Mouse (Mus musculus) embryonic facial prominence, embryonic 10.5 days (tissue): ENCODE data around the gene Cradd. TPM values are rescaled to one million over a fixed set of nuclear protein-coding genes. Genes with fewer than 3 reads are reported as not detected.
A peak's percentile ranks its signal among the peaks of the same experiment; 100 is the strongest.

Source experiments
- DNase-seq: peaks from one replicate; pipeline ENCODE4 v3.0.0-alpha.2; 2017; ENCODE audit warnings: low spot score
- H3K27ac ChIP-seq: fragments of 300-500 bp; sonication (generic); replicated peaks from 2 replicates; pipeline ENCODE4 v1.5.1; 2016; ENCODE audit warnings: mild to moderate bottlenecking
- H3K27me3 ChIP-seq: fragments of 300-500 bp; sonication (generic); replicated peaks from 2 replicates; pipeline ENCODE4 v1.6.1; 2016; ENCODE audit warnings: low read depth, mild to moderate bottlenecking; ENCODE audit not compliant: poor library complexity, severe bottlenecking
- H3K36me3 ChIP-seq: fragments of 300-500 bp; sonication (generic); replicated peaks from 2 replicates; pipeline ENCODE4 v1.6.1; 2016; ENCODE audit warnings: mild to moderate bottlenecking, moderate library complexity
- H3K4me1 ChIP-seq: fragments of 300-500 bp; sonication (generic); 2 replicates; pipeline ENCODE4 v1.6.1; 2016
- H3K4me3 ChIP-seq: fragments of 300-500 bp; sonication (generic); 2 replicates; pipeline ENCODE4 v1.5.1; 2016; ENCODE audit warnings: mild to moderate bottlenecking, moderate library complexity
- H3K9me3 ChIP-seq: fragments of 300-500 bp; sonication (generic); 2 replicates; pipeline ENCODE4 v1.6.1; 2016; ENCODE audit warnings: mild to moderate bottlenecking
- WGBS: fragments of 180-500 bp; shearing (Covaris S2); methylation state at CpG from one replicate; pipeline ENCODE4 v1.1.7; 2016; 5-methylcytosine and 5-hydroxymethylcytosine counted together
- polyA plus RNA-seq: library from polyadenylated mRNA; unstranded; fragments of >200 nt; fragmentation: Nextera tagmentation; extraction: Ambion mirVana; gene quantifications from 2 replicates; pipeline ENCODE4 v1.2.1, GENCODE M21; 2016

Gene Cradd
- polyA plus RNA-seq, 1 experiment from 2014 or later, result 13.5 TPM

DNA sequence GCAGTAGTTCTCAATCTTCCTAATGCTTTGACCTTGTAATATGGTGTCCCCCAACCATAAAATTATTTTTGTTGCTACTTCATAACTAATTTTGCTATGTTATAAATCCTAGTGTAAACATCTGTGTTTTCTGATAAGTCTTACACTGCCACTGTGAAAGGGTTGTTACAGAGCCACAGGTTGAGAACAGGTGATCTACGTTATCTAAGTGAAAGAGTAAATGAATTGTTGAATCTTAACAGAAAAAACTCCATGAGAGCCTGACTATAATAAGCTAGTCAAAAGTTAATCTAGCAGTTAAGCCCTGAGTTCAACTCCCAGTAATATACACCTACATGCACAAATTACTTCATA, 322 bp upstream of the Cradd start:
- WGBS, result 40% methylated on average over 1 of the region's 1 CpGs
- H3K36me3 ChIP-seq, result no peaks in the 10 kb centered on the region
- H3K9me3 ChIP-seq, result no peaks in the 10 kb centered on the region
- H3K4me3 ChIP-seq, result peak overlapping the region; percentile 75; the same call in 1 of the 2 replicates
- H3K27ac ChIP-seq, result no peak overlapping the region
- no peaks in the 10 kb centered on the region for H3K27me3 ChIP-seq
- no peak for DNase-seq
- peaks cover 17% of the 10 kb centered on the region for H3K4me1 ChIP-seq

DNA sequence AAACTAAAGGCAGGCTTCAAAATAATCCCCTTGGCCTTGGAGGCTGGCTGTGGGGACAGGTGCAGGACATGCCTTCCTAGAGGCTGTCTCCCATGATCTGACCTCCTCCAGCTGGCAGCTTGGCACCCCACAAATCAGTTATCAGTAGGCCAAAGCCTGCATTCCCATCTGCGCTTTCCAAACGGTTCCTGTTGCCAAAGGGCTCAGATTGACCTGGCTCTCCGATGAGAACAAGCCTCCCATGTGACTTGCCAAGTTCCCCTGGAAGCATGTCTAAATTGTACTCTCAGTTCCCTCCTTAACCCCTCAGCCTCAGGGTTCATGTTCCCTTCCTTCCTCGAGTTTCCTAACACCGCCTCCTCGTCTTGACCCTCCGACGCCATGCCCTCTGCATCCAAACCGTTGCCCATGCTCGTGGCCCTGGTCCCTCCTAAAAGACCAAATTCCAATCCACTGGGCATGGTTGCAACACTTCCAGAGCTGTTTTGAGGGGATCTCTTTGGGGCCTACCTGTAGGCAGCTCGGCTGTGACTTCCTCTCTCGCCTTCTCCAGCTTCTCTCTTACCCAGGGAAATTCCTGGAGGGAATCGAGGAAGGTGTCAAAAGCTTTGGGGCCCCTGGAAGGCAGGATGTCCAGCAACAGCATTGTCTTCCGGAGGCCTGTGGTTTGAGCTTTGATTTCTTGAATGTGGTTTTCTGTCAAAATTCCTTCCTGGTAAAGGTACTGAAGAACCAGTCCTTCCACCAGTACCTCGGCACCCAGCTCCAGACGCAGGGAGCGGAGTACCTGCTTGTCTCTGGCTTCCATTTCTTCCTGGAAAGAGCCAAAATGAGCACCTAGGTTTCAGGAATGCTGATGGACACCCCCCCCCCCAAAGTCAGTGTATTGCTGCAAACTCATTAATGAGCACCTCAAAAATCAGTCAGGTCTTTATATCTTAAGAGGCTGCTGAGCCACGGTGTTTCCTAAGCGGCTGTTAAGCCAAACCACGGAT, 1.6 kb downstream of the Cradd start:
- Histone ChIP-seq H3K4me3 (peak overlapping the region; percentile 75), H3K4me1 (peaks cover 21% of the 10 kb centered on the region), H3K9me3 (no peaks in the 10 kb centered on the region), H3K36me3 (no peaks in the 10 kb centered on the region), H3K27me3 (no peaks in the 10 kb centered on the region), H3K27ac (peak overlapping the region; percentile 97)
- 63% methylated on average over 20 of the region's 20 CpGs for WGBS
- no peak for DNase-seq

DNA sequence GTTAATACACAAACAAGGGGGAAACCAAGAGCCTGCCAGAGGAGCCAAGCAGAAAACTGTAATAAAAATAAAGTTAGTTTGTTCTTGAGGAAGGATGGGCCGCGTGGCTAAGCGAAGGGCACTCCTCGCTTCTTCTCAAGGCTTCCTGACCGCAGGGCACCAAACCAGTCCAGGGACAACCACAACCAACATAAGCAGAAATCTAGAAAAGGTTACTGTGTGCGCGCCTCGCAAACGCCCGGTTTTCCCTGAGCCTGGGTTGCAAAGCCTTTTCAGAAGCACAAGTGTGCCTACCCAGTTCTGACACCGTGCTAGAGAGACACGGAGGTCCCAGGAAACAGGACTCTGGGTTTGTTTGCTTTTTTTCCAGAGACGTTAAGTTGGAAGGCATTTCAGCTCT, 4.9 kb downstream of the Cradd start:
- WGBS, result 89% methylated on average over 13 of the region's 13 CpGs
- H3K4me1 ChIP-seq, result peaks cover 26% of the 10 kb centered on the region
- no peak for DNase-seq
- no peaks in the 10 kb centered on the region for H3K27me3 ChIP-seq
- H3K36me3 ChIP-seq, result no peaks in the 10 kb centered on the region
- no peak overlapping the region for H3K27ac ChIP-seq
- H3K4me3 ChIP-seq, result no peak overlapping the region
- no peaks in the 10 kb centered on the region for H3K9me3 ChIP-seq

GRCm38 (mm10) chr10:95318392-95318708, 5.6 kb downstream of the Cradd start:
- H3K36me3 ChIP-seq, result no peaks in the 10 kb centered on the region
- H3K27me3 ChIP-seq, result no peaks in the 10 kb centered on the region
- H3K4me3 ChIP-seq, result no peak overlapping the region
- DNase-seq, result no peak
- H3K4me1 ChIP-seq, result peaks cover 28% of the 10 kb centered on the region
- H3K9me3 ChIP-seq, result no peaks in the 10 kb centered on the region
- 0 out of 2 replicates have a peak overlapping the region, but pooled peaks have one; percentile 20 for H3K27ac ChIP-seq
- WGBS, result 94% methylated on average over 7 of the region's 7 CpGs

GRCm38 (mm10) chr10:95317581-95318391, 6.1 kb downstream of the Cradd start:
- Histone ChIP-seq H3K4me1 (peaks cover 23% of the 10 kb centered on the region), H3K9me3 (no peaks in the 10 kb centered on the region), H3K27me3 (no peaks in the 10 kb centered on the region), H3K4me3 (no peak overlapping the region), H3K27ac (0 out of 2 replicates have a peak overlapping the region, but pooled peaks have one; percentile 20), H3K36me3 (no peaks in the 10 kb centered on the region)
- DNase-seq, result no peak
- WGBS, result 85% methylated on average over 21 of the region's 21 CpGs

DNA sequence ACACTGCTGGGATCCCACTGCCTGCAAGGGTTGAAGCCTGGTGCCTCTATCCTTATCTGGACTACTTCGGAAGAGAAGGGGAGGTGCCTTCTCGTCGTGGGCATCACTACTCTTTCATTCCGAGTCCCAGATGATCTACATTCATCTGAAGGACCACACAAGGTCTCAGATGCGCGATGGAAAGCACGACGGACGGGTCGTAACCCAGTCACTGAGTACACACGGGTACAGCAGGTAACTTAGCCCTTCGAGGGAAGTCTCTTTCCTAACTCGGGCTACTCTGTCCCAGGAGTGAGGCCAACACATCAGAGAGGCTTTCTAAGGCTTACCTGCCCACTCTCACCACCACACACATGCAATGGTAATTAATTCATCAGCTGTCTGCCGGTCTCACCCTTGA, 6.8 kb downstream of the Cradd start:
- Histone ChIP-seq H3K27me3 (peaks cover 3% of the 10 kb centered on the region; the same call in 1 of the 2 replicates), H3K27ac (no peak overlapping the region), H3K9me3 (no peaks in the 10 kb centered on the region), H3K4me3 (no peak overlapping the region), H3K36me3 (no peaks in the 10 kb centered on the region), H3K4me1 (peaks cover 16% of the 10 kb centered on the region)
- DNase-seq, result no peak
- 91% methylated on average over 14 of the region's 14 CpGs for WGBS

DNA sequence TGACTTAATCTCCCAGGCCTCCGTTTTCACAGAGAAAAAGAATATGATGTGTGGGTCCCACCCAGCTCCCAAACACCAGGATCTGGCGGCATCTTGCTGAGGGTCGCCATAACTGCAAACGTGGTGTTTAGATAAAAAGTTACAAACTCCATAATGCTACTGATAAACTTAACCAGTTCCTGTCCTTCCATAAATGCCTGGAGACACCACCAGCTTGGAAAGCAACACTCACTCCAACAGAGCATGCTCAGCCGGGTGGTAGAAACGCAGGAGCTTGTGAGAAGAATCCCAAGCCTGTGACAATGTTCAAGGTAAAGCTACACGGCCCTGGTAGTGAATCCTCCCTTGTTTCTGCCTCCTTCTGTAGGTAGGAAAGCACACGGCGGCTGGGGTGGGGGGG, 7.3 kb downstream of the Cradd start:
- Histone ChIP-seq H3K36me3 (no peaks in the 10 kb centered on the region), H3K4me3 (no peak overlapping the region), H3K4me1 (peaks cover 14% of the 10 kb centered on the region), H3K9me3 (no peaks in the 10 kb centered on the region), H3K27me3 (peaks cover 8% of the 10 kb centered on the region; the same call in 1 of the 2 replicates), H3K27ac (no peak overlapping the region)
- 86% methylated on average over 9 of the region's 9 CpGs for WGBS
- DNase-seq, result no peak

- Histone ChIP-seq H3K4me1 (peaks cover 21% of the 10 kb centered on the region), H3K27ac (no peak overlapping the region), H3K4me3 (no peak overlapping the region), H3K36me3 (no peaks in the 10 kb centered on the region), H3K27me3 (peaks cover 10% of the 10 kb centered on the region; the same call in 1 of the 2 replicates), H3K9me3 (no peaks in the 10 kb centered on the region)
- DNase-seq, result no peak
- 79% methylated on average over 19 of the region's 19 CpGs for WGBS
Measured at GRCm38 (mm10) chr10:95315801-95316474, 8.0 kb downstream of the Cradd start.

GRCm38 (mm10) chr10:95315321-95315720, 8.6 kb downstream of the Cradd start:
- Histone ChIP-seq H3K27ac (no peak overlapping the region), H3K36me3 (no peaks in the 10 kb centered on the region), H3K4me3 (no peak overlapping the region)

DNA sequence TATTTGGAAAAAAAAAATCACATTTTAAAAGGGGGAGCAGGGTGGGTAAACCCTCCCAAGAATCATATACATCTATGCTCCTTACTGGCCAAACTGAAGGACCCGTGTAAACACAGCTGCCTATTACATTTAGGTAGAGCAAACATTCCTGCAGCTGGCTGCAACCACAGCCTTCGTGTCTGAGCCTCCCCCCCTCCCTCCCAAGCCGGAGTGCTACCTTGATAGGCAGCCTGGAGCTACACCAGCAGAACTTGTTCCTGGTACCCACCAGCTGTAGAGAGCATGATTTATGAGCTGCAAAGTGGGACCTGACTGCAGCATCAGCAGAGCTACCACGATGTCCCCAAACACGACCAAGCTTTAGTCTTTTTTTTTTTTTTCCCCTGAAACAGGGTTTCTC, 9.9 kb downstream of the Cradd start:
- no peaks in the 10 kb centered on the region for H3K36me3 ChIP-seq
- H3K27me3 ChIP-seq, result peaks cover 10% of the 10 kb centered on the region; the same call in 1 of the 2 replicates
- no peaks in the 10 kb centered on the region for H3K9me3 ChIP-seq
- no peak for DNase-seq
- no peak overlapping the region for H3K27ac ChIP-seq
- no peak overlapping the region for H3K4me3 ChIP-seq
- H3K4me1 ChIP-seq, result peaks cover 40% of the 10 kb centered on the region
- 55% methylated on average over 5 of the region's 5 CpGs for WGBS

More at GRCm38 (mm10) chr10:95315321-95315720, 8.6 kb downstream of the Cradd start:
- WGBS, result 93% methylated on average over 11 of the region's 11 CpGs
- H3K9me3 ChIP-seq, result no peaks in the 10 kb centered on the region
- no peak for DNase-seq
- H3K27me3 ChIP-seq, result peaks cover 10% of the 10 kb centered on the region; the same call in 1 of the 2 replicates
- peaks cover 27% of the 10 kb centered on the region for H3K4me1 ChIP-seq

- H3K4me1 ChIP-seq, result peaks cover 41% of the 10 kb centered on the region
- H3K36me3 ChIP-seq, result no peaks in the 10 kb centered on the region
- H3K27ac ChIP-seq, result no peak overlapping the region
- no peaks in the 10 kb centered on the region for H3K9me3 ChIP-seq
- no peak overlapping the region for H3K4me3 ChIP-seq
- peaks cover 10% of the 10 kb centered on the region; the same call in 1 of the 2 replicates for H3K27me3 ChIP-seq
- no peak for DNase-seq
- WGBS, result 84% methylated on average over 9 of the region's 9 CpGs
Measured at GRCm38 (mm10) chr10:95313524-95313923, 10.4 kb downstream of the Cradd start.
